Mouse (Mus musculus) heart, postnatal 14 days (tissue): ENCODE measurements at regions not wholly inside any gene's neighbourhood (a gene's known extent, or its start where the extent isn't known, plus 50 kb on each side); places are given as distances from the start of the nearest gene placed in this dataset.

ENCODE experiments used
- DNase-seq, 2 experiments: peaks; one replicate each; pipeline ENCODE4 v3.0.0; 2021 to 2022
- intact Hi-C: fragments of 180-260 bp; cut with DNase I; formaldehyde crosslinking; loops from one replicate; pipeline ENCODE4 v1.15.1; 2025

- intact Hi-C loops, result loop anchor here (2.0 kb wide), 1 partner anchor 160 kb away; no protein-coding TSS in a partner anchor
Observed at GRCm38 (mm10) chr8:23504704-23505103, 1093.5 kb downstream of the Mrps31 start.

GRCm38 (mm10) chr8:23505216-23505615, 1094.1 kb downstream of the Mrps31 start:
- intact Hi-C loops, result loop anchor here (2.0 kb wide), 1 partner anchor 160 kb away; no protein-coding TSS in a partner anchor
- no peak for DNase-seq

More at GRCm38 (mm10) chr8:23504704-23505103, 1093.5 kb downstream of the Mrps31 start:
- DNase-seq, result peak; percentile 70 to 71

- intact Hi-C loops, result loop anchor here (2.0 kb wide), 1 partner anchor 161 kb away; no protein-coding TSS in a partner anchor
Observed at GRCm38 (mm10) chr8:23505966-23506365, 1094.8 kb downstream of the Mrps31 start.

GRCm38 (mm10) chr8:23507661-23508060, 1096.5 kb downstream of the Mrps31 start:
- intact Hi-C loops, result no loop called here
- peak in 1 of 2 experiments; percentile 28 for DNase-seq

More at GRCm38 (mm10) chr8:23505966-23506365, 1094.8 kb downstream of the Mrps31 start:
- DNase-seq, result no peak

- no peak for DNase-seq
- intact Hi-C loops, result no loop called here
Observed at GRCm38 (mm10) chr8:23510076-23510475, 1098.9 kb downstream of the Mrps31 start.

- intact Hi-C loops, result no loop called here
- peak; percentile 19 to 20 for DNase-seq
Observed at GRCm38 (mm10) chr8:23510561-23510960, 1099.4 kb downstream of the Mrps31 start.

- peak in 1 of 2 experiments; percentile 23 for DNase-seq
- intact Hi-C loops, result no loop called here
Observed at GRCm38 (mm10) chr8:23511264-23511663, 1100.1 kb downstream of the Mrps31 start.

GRCm38 (mm10) chr8:23511792-23512191, 1100.6 kb downstream of the Mrps31 start:
- DNase-seq, result no peak

GRCm38 (mm10) chr8:23516469-23516868, 1105.3 kb downstream of the Mrps31 start:
- intact Hi-C loops, result no loop called here
- DNase-seq, result no peak

More at GRCm38 (mm10) chr8:23511792-23512191, 1100.6 kb downstream of the Mrps31 start:
- intact Hi-C loops, result no loop called here

- intact Hi-C loops, result loop anchor here (2.0 kb wide), 1 partner anchor 187 kb away; no protein-coding TSS in a partner anchor
Observed at GRCm38 (mm10) chr8:23531551-23532142, 1120.5 kb downstream of the Mrps31 start.

GRCm38 (mm10) chr8:23537681-23538359, 1126.7 kb downstream of the Mrps31 start:
- no peak for DNase-seq
- intact Hi-C loops, result no loop called here

More at GRCm38 (mm10) chr8:23531551-23532142, 1120.5 kb downstream of the Mrps31 start:
- peak; percentile 28 to 56 for DNase-seq

- DNase-seq, result no peak
- intact Hi-C loops, result no loop called here
Observed at GRCm38 (mm10) chr8:23553565-23554473, 1142.7 kb downstream of the Mrps31 start.

GRCm38 (mm10) chr8:23560836-23561235, 1149.7 kb downstream of the Mrps31 start:
- no peak for DNase-seq
- intact Hi-C loops, result no loop called here

GRCm38 (mm10) chr8:23561683-23562385, 1150.7 kb downstream of the Mrps31 start:
- intact Hi-C loops, result no loop called here
- DNase-seq, result no peak

GRCm38 (mm10) chr8:23562504-23562903, 1151.3 kb downstream of the Mrps31 start:
- intact Hi-C loops, result no loop called here
- DNase-seq, result no peak

- intact Hi-C loops, result no loop called here
- DNase-seq, result no peak
Observed at GRCm38 (mm10) chr8:23563065-23564020, 1152.2 kb downstream of the Mrps31 start.

- no peak for DNase-seq
Observed at GRCm38 (mm10) chr8:23567906-23568305, 1156.7 kb downstream of the Mrps31 start.

GRCm38 (mm10) chr8:23571338-23571737, 1154.3 kb downstream of the Adam3 start:
- no peak for DNase-seq

More at GRCm38 (mm10) chr8:23567906-23568305, 1156.7 kb downstream of the Mrps31 start:
- intact Hi-C loops, result no loop called here

GRCm38 (mm10) chr8:23580106-23580505, 1145.5 kb downstream of the Adam3 start:
- no peak for DNase-seq
- intact Hi-C loops, result no loop called here

More at GRCm38 (mm10) chr8:23571338-23571737, 1154.3 kb downstream of the Adam3 start:
- intact Hi-C loops, result no loop called here
